Mouse (Mus musculus): ENCODE data around the gene Noc3l. TPM values are rescaled to one million over a fixed set of nuclear protein-coding genes. Genes with fewer than 3 reads are reported as not detected.

Gene Noc3l
- polyA plus RNA-seq, 1 experiment, result 4.4 TPM

GRCm38 (mm10) chr19:38758056-38758455, 61.0 kb downstream of the Noc3l start:
- H3K79me2 ChIP-seq (ENCODE audit: control insufficient read depth, insufficient read depth), result no peaks in the 10 kb centered on the region
- H3K4me3 ChIP-seq (ENCODE audit: insufficient read depth, poor library complexity, severe bottlenecking), result no peak overlapping the region
- no peak overlapping the region for H3ac ChIP-seq (ENCODE audit: control insufficient read depth, insufficient read length, low read depth)
- H3K36me3 ChIP-seq (ENCODE audit: control insufficient read depth, insufficient read depth), result no peaks in the 10 kb centered on the region
- H3K27me3 ChIP-seq (ENCODE audit: control insufficient read depth, insufficient read depth, insufficient read length), result peaks cover 13% of the 10 kb centered on the region
- H3K79me3 ChIP-seq (ENCODE audit: low read depth), result no peaks in the 10 kb centered on the region
- no peak for TF ChIP-seq MYOD1 (IDR thresholded peaks at IDR 0.05; ENCODE audit: control insufficient read depth, insufficient read length, low read depth)
- no peak for TF ChIP-seq CEBPB (IDR thresholded peaks at IDR 0.05; ENCODE audit: low read depth)
- no peak for TF ChIP-seq USF1 (IDR thresholded peaks at IDR 0.05; ENCODE audit: low read depth)
- no peak for TF ChIP-seq MAX (IDR thresholded peaks at IDR 0.05)

GRCm38 (mm10) chr19:38757161-38757560, 61.9 kb downstream of the Noc3l start:
- Histone ChIP-seq H3K79me3 (ENCODE audit: low read depth) (no peaks in the 10 kb centered on the region), H3K36me3 (ENCODE audit: control insufficient read depth, insufficient read depth) (no peaks in the 10 kb centered on the region), H3ac (ENCODE audit: control insufficient read depth, insufficient read length, low read depth) (no peak overlapping the region), H3K79me2 (ENCODE audit: control insufficient read depth, insufficient read depth) (no peaks in the 10 kb centered on the region), H3K4me3 (ENCODE audit: insufficient read depth, poor library complexity, severe bottlenecking) (no peak overlapping the region), H3K27me3 (ENCODE audit: control insufficient read depth, insufficient read depth, insufficient read length) (peaks cover 9% of the 10 kb centered on the region)
- TF ChIP-seq FOSL1 (IDR thresholded peaks at IDR 0.05; ENCODE audit: insufficient read depth, low read length, poor library complexity, severe bottlenecking) (no peak), MYOD1 (IDR thresholded peaks at IDR 0.05; ENCODE audit: control insufficient read depth, insufficient read length, low read depth) (no peak), CEBPB (IDR thresholded peaks at IDR 0.05; ENCODE audit: low read depth) (no peak), CTCF (IDR thresholded peaks at IDR 0.05; ENCODE audit: control insufficient read depth, insufficient read depth, insufficient read length) (no peak), USF1 (IDR thresholded peaks at IDR 0.05; ENCODE audit: low read depth) (no peak), MYOG (IDR thresholded peaks at IDR 0.05; ENCODE audit: control insufficient read depth, extremely low read depth, insufficient read length) (no peak), MAX (IDR thresholded peaks at IDR 0.05) (no peak)

- no peak overlapping the region for H3ac ChIP-seq (ENCODE audit: control insufficient read depth, insufficient read length, low read depth)
- H3K79me2 ChIP-seq (ENCODE audit: control insufficient read depth, insufficient read depth), result no peaks in the 10 kb centered on the region
- no peak overlapping the region for H3K4me3 ChIP-seq (ENCODE audit: insufficient read depth, poor library complexity, severe bottlenecking)
- H3K79me3 ChIP-seq (ENCODE audit: low read depth), result no peaks in the 10 kb centered on the region
- H3K27me3 ChIP-seq (ENCODE audit: control insufficient read depth, insufficient read depth, insufficient read length), result peaks cover 7% of the 10 kb centered on the region
- no peaks in the 10 kb centered on the region for H3K36me3 ChIP-seq (ENCODE audit: control insufficient read depth, insufficient read depth)
- TF ChIP-seq USF1 (IDR thresholded peaks at IDR 0.05; ENCODE audit: low read depth) (no peak), CTCF (IDR thresholded peaks at IDR 0.05; ENCODE audit: control insufficient read depth, insufficient read depth, insufficient read length) (no peak), MAX (IDR thresholded peaks at IDR 0.05) (no peak), FOSL1 (IDR thresholded peaks at IDR 0.05; ENCODE audit: insufficient read depth, low read length, poor library complexity, severe bottlenecking) (no peak), MYOD1 (IDR thresholded peaks at IDR 0.05; ENCODE audit: control insufficient read depth, insufficient read length, low read depth) (no peak), MYOG (IDR thresholded peaks at IDR 0.05; ENCODE audit: control insufficient read depth, extremely low read depth, insufficient read length) (no peak), CEBPB (IDR thresholded peaks at IDR 0.05; ENCODE audit: low read depth) (no peak)
These were observed 68.8 kb downstream of the Noc3l start for GRCm38 (mm10) chr19:38750192-38750591.

- Histone ChIP-seq H3K36me3 (ENCODE audit: control insufficient read depth, insufficient read depth) (no peaks in the 10 kb centered on the region), H3K79me2 (ENCODE audit: control insufficient read depth, insufficient read depth) (no peaks in the 10 kb centered on the region), H3K79me3 (ENCODE audit: low read depth) (no peaks in the 10 kb centered on the region), H3K27me3 (ENCODE audit: control insufficient read depth, insufficient read depth, insufficient read length) (peaks cover 13% of the 10 kb centered on the region), H3ac (ENCODE audit: control insufficient read depth, insufficient read length, low read depth) (no peak overlapping the region), H3K4me3 (ENCODE audit: insufficient read depth, poor library complexity, severe bottlenecking) (no peak overlapping the region)
- TF ChIP-seq CTCF (IDR thresholded peaks at IDR 0.05; ENCODE audit: control insufficient read depth, insufficient read depth, insufficient read length) (no peak), FOSL1 (IDR thresholded peaks at IDR 0.05; ENCODE audit: insufficient read depth, low read length, poor library complexity, severe bottlenecking) (no peak), USF1 (IDR thresholded peaks at IDR 0.05; ENCODE audit: low read depth) (no peak), MYOD1 (IDR thresholded peaks at IDR 0.05; ENCODE audit: control insufficient read depth, insufficient read length, low read depth) (no peak), CEBPB (IDR thresholded peaks at IDR 0.05; ENCODE audit: low read depth) (no peak), MYOG (IDR thresholded peaks at IDR 0.05; ENCODE audit: control insufficient read depth, extremely low read depth, insufficient read length) (no peak), MAX (IDR thresholded peaks at IDR 0.05) (no peak)
These were observed 72.5 kb downstream of the Noc3l start for GRCm38 (mm10) chr19:38746492-38747014.

- Histone ChIP-seq H3K36me3 (ENCODE audit: control insufficient read depth, insufficient read depth) (no peaks in the 10 kb centered on the region), H3K27me3 (ENCODE audit: control insufficient read depth, insufficient read depth, insufficient read length) (peaks cover 7% of the 10 kb centered on the region), H3K79me3 (ENCODE audit: low read depth) (no peaks in the 10 kb centered on the region), H3K4me3 (ENCODE audit: insufficient read depth, poor library complexity, severe bottlenecking) (no peak overlapping the region), H3ac (ENCODE audit: control insufficient read depth, insufficient read length, low read depth) (no peak overlapping the region), H3K79me2 (ENCODE audit: control insufficient read depth, insufficient read depth) (no peaks in the 10 kb centered on the region)
- TF ChIP-seq MYOG (IDR thresholded peaks at IDR 0.05; ENCODE audit: control insufficient read depth, extremely low read depth, insufficient read length) (no peak), CTCF (IDR thresholded peaks at IDR 0.05; ENCODE audit: control insufficient read depth, insufficient read depth, insufficient read length) (no peak), MYOD1 (IDR thresholded peaks at IDR 0.05; ENCODE audit: control insufficient read depth, insufficient read length, low read depth) (no peak), MAX (IDR thresholded peaks at IDR 0.05) (no peak), CEBPB (IDR thresholded peaks at IDR 0.05; ENCODE audit: low read depth) (no peak), FOSL1 (IDR thresholded peaks at IDR 0.05; ENCODE audit: insufficient read depth, low read length, poor library complexity, severe bottlenecking) (no peak)
These were observed 73.1 kb downstream of the Noc3l start for GRCm38 (mm10) chr19:38745810-38746491.

Measured in C2C12 (cell line).